Mouse (Mus musculus) kidney, embryonic 15.5 days (tissue): ENCODE results near the gene Plin3. TPM values are rescaled to one million over a fixed set of nuclear protein-coding genes. Genes with fewer than 3 reads are reported as not detected.

Experiments
- ATAC-seq: fragments of 200-750 bp; cut with Nextera tagmentation; replicated peaks from 2 replicates; pipeline ENCODE4 v1.8.0; 2017; ENCODE audit warnings: moderate TSS enrichment; ENCODE audit not compliant: low FRiP score
- H3K27ac ChIP-seq: fragments of 300-500 bp; sonication (generic); 2 replicates; pipeline ENCODE4 v1.5.1; 2015; ENCODE audit warnings: mild to moderate bottlenecking, inconsistent platforms
- H3K27me3 ChIP-seq: fragments of 300-500 bp; sonication (generic); 2 replicates; pipeline ENCODE4 v1.6.1; 2015; ENCODE audit warnings: inconsistent platforms
- H3K36me3 ChIP-seq: fragments of 300-500 bp; sonication (generic); 2 replicates; pipeline ENCODE4 v1.6.1; 2015; ENCODE audit warnings: inconsistent platforms
- H3K4me1 ChIP-seq: fragments of 300-500 bp; sonication (generic); 2 replicates; pipeline ENCODE4 v1.6.1; 2015; ENCODE audit warnings: inconsistent platforms
- H3K4me2 ChIP-seq: fragments of 300-500 bp; sonication (generic); 2 replicates; pipeline ENCODE4 v1.6.1; 2015; ENCODE audit warnings: moderate library complexity, mild to moderate bottlenecking, inconsistent platforms
- H3K4me3 ChIP-seq: fragments of 300-500 bp; sonication (generic); replicated peaks from 2 replicates; pipeline ENCODE4 v1.5.1; 2015; ENCODE audit warnings: mild to moderate bottlenecking, inconsistent platforms
- H3K9ac ChIP-seq: fragments of 300-500 bp; sonication (generic); 2 replicates; pipeline ENCODE4 v1.6.1; 2015; ENCODE audit warnings: mild to moderate bottlenecking, inconsistent platforms
- H3K9me3 ChIP-seq: fragments of 300-500 bp; sonication (generic); replicated peaks from 2 replicates; pipeline ENCODE4 v1.6.1; 2016; ENCODE audit warnings: inconsistent platforms
- WGBS: fragments of 180-500 bp; shearing (Covaris S2); methylation state at CpG from one replicate; pipeline ENCODE4 v1.1.7; 2015; ENCODE audit warnings: mixed read lengths; 5-methylcytosine and 5-hydroxymethylcytosine counted together
- polyA plus RNA-seq: library from polyadenylated mRNA; unstranded; fragments of >200 nt; fragmentation: Nextera tagmentation; extraction: Ambion mirVana; gene quantifications from 2 replicates; pipeline ENCODE4 v1.2.1, GENCODE M21; 2015

The Plin3 gene
- polyA plus RNA-seq, 1 experiment from 2014 or later = 77.4 TPM

- Histone ChIP-seq H3K9me3 (no peaks in the 10 kb centered on the region), H3K4me2 (no peak overlapping the region), H3K27me3 (no peaks in the 10 kb centered on the region), H3K27ac (no peak overlapping the region), H3K9ac (no peak overlapping the region), H3K36me3 (peaks cover 87% of the 10 kb centered on the region), H3K4me1 (peaks cover 12% of the 10 kb centered on the region), H3K4me3 (no peak overlapping the region)
- no peak for ATAC-seq
- WGBS = 85% methylated on average over 4 of the region's 4 CpGs
These were observed 9.9 kb downstream of the Plin3 start for GRCm38 (mm10) chr17:56282802-56283201.

GRCm38 (mm10) chr17:56281193-56281592, 11.5 kb downstream of the Plin3 start:
- H3K27ac ChIP-seq = no peak overlapping the region
- H3K9me3 ChIP-seq = no peaks in the 10 kb centered on the region
- no peak overlapping the region for H3K4me2 ChIP-seq
- peaks cover 13% of the 10 kb centered on the region for H3K4me1 ChIP-seq
- no peak overlapping the region for H3K9ac ChIP-seq
- no peaks in the 10 kb centered on the region for H3K27me3 ChIP-seq
- no peak overlapping the region for H3K4me3 ChIP-seq
- peaks cover 78% of the 10 kb centered on the region for H3K36me3 ChIP-seq
- 92% methylated on average over 12 of the region's 12 CpGs for WGBS
- no peak for ATAC-seq

- Histone ChIP-seq H3K9ac (no peak overlapping the region), H3K4me3 (no peak overlapping the region), H3K36me3 (peaks cover 62% of the 10 kb centered on the region), H3K27ac (no peak overlapping the region), H3K4me2 (no peak overlapping the region), H3K4me1 (peaks cover 23% of the 10 kb centered on the region), H3K27me3 (no peaks in the 10 kb centered on the region), H3K9me3 (no peaks in the 10 kb centered on the region)
- no peak for ATAC-seq
- WGBS = 92% methylated on average over 12 of the region's 12 CpGs
These were observed 13.1 kb downstream of the Plin3 start for GRCm38 (mm10) chr17:56279481-56280155.

- Histone ChIP-seq H3K27ac (peak overlapping the region; percentile 94; the same call in 1 of the 2 replicates), H3K9ac (no peak overlapping the region), H3K4me1 (peaks cover 28% of the 10 kb centered on the region), H3K4me2 (no peak overlapping the region), H3K36me3 (peaks cover 50% of the 10 kb centered on the region), H3K9me3 (no peaks in the 10 kb centered on the region), H3K27me3 (no peaks in the 10 kb centered on the region), H3K4me3 (no peak overlapping the region)
- WGBS = 90% methylated on average over 5 of the region's 5 CpGs
- no peak for ATAC-seq
These were observed 14.3 kb downstream of the Plin3 start for GRCm38 (mm10) chr17:56278340-56278739.

- no peaks in the 10 kb centered on the region for H3K27me3 ChIP-seq
- ATAC-seq = no peak
- H3K9me3 ChIP-seq = no peaks in the 10 kb centered on the region
- H3K4me2 ChIP-seq = peak overlapping the region; percentile 80
- peaks cover 42% of the 10 kb centered on the region for H3K36me3 ChIP-seq
- H3K4me1 ChIP-seq = peaks cover 34% of the 10 kb centered on the region
- H3K27ac ChIP-seq = peak overlapping the region; percentile 94
- WGBS = 49% methylated on average over 2 of the region's 2 CpGs
- peak overlapping the region; percentile 67; the same call in 1 of the 2 replicates for H3K4me3 ChIP-seq
- H3K9ac ChIP-seq = 0 out of 2 replicates have a peak overlapping the region, but pooled peaks have one; percentile 24
These were observed 15.1 kb downstream of the Plin3 start for GRCm38 (mm10) chr17:56277567-56277893.

- Histone ChIP-seq H3K27ac (peak within 1 kb of the TSS; percentile 94), H3K4me2 (peak within 1 kb of the TSS; percentile 80), H3K9me3 (no peaks in the 10 kb centered on the region), H3K4me3 (peak within 1 kb of the TSS; percentile 67), H3K27me3 (no peaks in the 10 kb centered on the region), H3K9ac (peak within 1 kb of the TSS; percentile 82), H3K36me3 (peaks cover 40% of the 10 kb centered on the region), H3K4me1 (peaks cover 37% of the 10 kb centered on the region)
- WGBS = 4% methylated on average over 21 of the region's 21 CpGs
- peak; percentile 95 for ATAC-seq
These were observed 15.8 kb downstream of the Plin3 start, which contains the start of gene Ticam1 for GRCm38 (mm10) chr17:56276643-56277566. Gene Ticam1, minus strand, starts transcription at chr17:56276786.

GRCm38 (mm10) chr17:56275842-56276480, 16.7 kb downstream of the Plin3 start:
- H3K9ac ChIP-seq = peak overlapping the region; percentile 82
- ATAC-seq = peak; percentile 29
- 26% methylated on average over 5 of the region's 5 CpGs for WGBS
- peak overlapping the region; percentile 94 for H3K27ac ChIP-seq
- no peaks in the 10 kb centered on the region for H3K27me3 ChIP-seq
- peak overlapping the region; percentile 80 for H3K4me2 ChIP-seq
- peaks cover 37% of the 10 kb centered on the region for H3K4me1 ChIP-seq
- no peaks in the 10 kb centered on the region for H3K9me3 ChIP-seq
- H3K36me3 ChIP-seq = peaks cover 40% of the 10 kb centered on the region
- H3K4me3 ChIP-seq = peak overlapping the region; percentile 67

GRCm38 (mm10) chr17:56273986-56274385, 18.7 kb downstream of the Plin3 start:
- H3K9me3 ChIP-seq = no peaks in the 10 kb centered on the region
- H3K9ac ChIP-seq = no peak overlapping the region
- H3K4me3 ChIP-seq = no peak overlapping the region
- WGBS = 92% methylated on average over 5 of the region's 5 CpGs
- ATAC-seq = no peak
- peaks cover 33% of the 10 kb centered on the region for H3K36me3 ChIP-seq
- H3K4me1 ChIP-seq = peaks cover 44% of the 10 kb centered on the region
- no peaks in the 10 kb centered on the region for H3K27me3 ChIP-seq
- no peak overlapping the region for H3K4me2 ChIP-seq
- 0 out of 2 replicates have a peak overlapping the region, but pooled peaks have one; percentile 1 for H3K27ac ChIP-seq

- no peak overlapping the region for H3K9ac ChIP-seq
These were observed 19.2 kb downstream of the Plin3 start for GRCm38 (mm10) chr17:56273482-56273881.

GRCm38 (mm10) chr17:56272644-56273043, 20.0 kb downstream of the Plin3 start:
- Histone ChIP-seq H3K9me3 (no peaks in the 10 kb centered on the region), H3K4me1 (peaks cover 41% of the 10 kb centered on the region), H3K27me3 (no peaks in the 10 kb centered on the region), H3K4me3 (no peak overlapping the region), H3K27ac (peak overlapping the region; percentile 51; the same call in 1 of the 2 replicates), H3K9ac (no peak overlapping the region), H3K36me3 (peaks cover 21% of the 10 kb centered on the region), H3K4me2 (no peak overlapping the region)
- WGBS = 67% methylated on average over 3 of the region's 3 CpGs
- no peak for ATAC-seq

More at GRCm38 (mm10) chr17:56273482-56273881, 19.2 kb downstream of the Plin3 start:
- no peak overlapping the region for H3K4me3 ChIP-seq
- peaks cover 46% of the 10 kb centered on the region for H3K4me1 ChIP-seq
- no peak overlapping the region for H3K4me2 ChIP-seq
- peaks cover 28% of the 10 kb centered on the region for H3K36me3 ChIP-seq
- H3K9me3 ChIP-seq = no peaks in the 10 kb centered on the region
- ATAC-seq = no peak
- 65% methylated on average over 7 of the region's 7 CpGs for WGBS
- H3K27me3 ChIP-seq = no peaks in the 10 kb centered on the region
- H3K27ac ChIP-seq = 0 out of 2 replicates have a peak overlapping the region, but pooled peaks have one; percentile 1

- H3K27me3 ChIP-seq = no peaks in the 10 kb centered on the region
- H3K4me2 ChIP-seq = no peak overlapping the region
- no peak overlapping the region for H3K4me3 ChIP-seq
- H3K36me3 ChIP-seq = peaks cover 20% of the 10 kb centered on the region
- 87% methylated on average over 12 of the region's 12 CpGs for WGBS
- no peak overlapping the region for H3K27ac ChIP-seq
- H3K9me3 ChIP-seq = no peaks in the 10 kb centered on the region
- no peak for ATAC-seq
- peaks cover 32% of the 10 kb centered on the region for H3K4me1 ChIP-seq
- H3K9ac ChIP-seq = no peak overlapping the region
These were observed 20.9 kb downstream of the Plin3 start for GRCm38 (mm10) chr17:56271609-56272253.
